Mouse (Mus musculus) intestine, embryonic 14.5 days (tissue): ENCODE measurements at regions not wholly inside any gene's neighbourhood (a gene's known extent, or its start where the extent isn't known, plus 50 kb on each side); places are given as distances from the start of the nearest gene placed in this dataset.

Experiments used
- ATAC-seq: fragments of 200-750 bp; cut with Nextera tagmentation; replicated peaks from 2 replicates; pipeline ENCODE4 v1.8.0; 2017; ENCODE audit warnings: low read depth, moderate number of reproducible peaks, moderate TSS enrichment, moderate library complexity; ENCODE audit not compliant: low FRiP score, low TSS enrichment
- DNase-seq: peaks from one replicate; pipeline ENCODE4 v3.0.0-alpha.2; 2018; ENCODE audit warnings: low spot score
- H3K27ac ChIP-seq: fragments of 300-500 bp; sonication (generic); 2 replicates; pipeline ENCODE4 v1.5.1; 2014; ENCODE audit warnings: low read depth, mild to moderate bottlenecking, control low read depth
- H3K27me3 ChIP-seq: fragments of 300-500 bp; sonication (generic); replicated peaks from 2 replicates; pipeline ENCODE4 v1.6.1; 2014; ENCODE audit warnings: low read length, control low read depth; ENCODE audit not compliant: control insufficient read depth, insufficient read depth
- H3K36me3 ChIP-seq: fragments of 300-500 bp; sonication (generic); 2 replicates; pipeline ENCODE4 v1.6.1; 2014; ENCODE audit warnings: low read length, control low read depth; ENCODE audit not compliant: control insufficient read depth, insufficient read depth
- H3K4me1 ChIP-seq: fragments of 300-500 bp; sonication (generic); replicated peaks from 2 replicates; pipeline ENCODE4 v1.6.1; 2014; ENCODE audit warnings: low read length, control low read depth, mixed read lengths; ENCODE audit not compliant: control insufficient read depth, insufficient read depth
- H3K4me2 ChIP-seq: fragments of 300-500 bp; sonication (generic); 2 replicates; pipeline ENCODE4 v1.6.1; 2014; ENCODE audit warnings: low read length
- H3K4me3 ChIP-seq: fragments of 300-500 bp; sonication (generic); 2 replicates; pipeline ENCODE4 v1.5.1; 2014; ENCODE audit warnings: low read depth, low read length, control low read depth, mixed read lengths
- H3K9ac ChIP-seq: fragments of 300-500 bp; sonication (generic); 2 replicates; pipeline ENCODE4 v1.6.1; 2014; ENCODE audit warnings: mild to moderate bottlenecking, low read length
- H3K9me3 ChIP-seq: fragments of 300-500 bp; sonication (generic); 2 replicates; pipeline ENCODE4 v1.6.1; 2016; ENCODE audit warnings: low read length, control low read depth; ENCODE audit not compliant: control insufficient read depth
- WGBS: fragments of 180-500 bp; shearing (Covaris S2); extraction: QIAGEN DNeasy Blood & Tissue Kit; methylation state at CpG from one replicate; pipeline ENCODE4 v1.1.7; 2014; 5-methylcytosine and 5-hydroxymethylcytosine counted together

DNA sequence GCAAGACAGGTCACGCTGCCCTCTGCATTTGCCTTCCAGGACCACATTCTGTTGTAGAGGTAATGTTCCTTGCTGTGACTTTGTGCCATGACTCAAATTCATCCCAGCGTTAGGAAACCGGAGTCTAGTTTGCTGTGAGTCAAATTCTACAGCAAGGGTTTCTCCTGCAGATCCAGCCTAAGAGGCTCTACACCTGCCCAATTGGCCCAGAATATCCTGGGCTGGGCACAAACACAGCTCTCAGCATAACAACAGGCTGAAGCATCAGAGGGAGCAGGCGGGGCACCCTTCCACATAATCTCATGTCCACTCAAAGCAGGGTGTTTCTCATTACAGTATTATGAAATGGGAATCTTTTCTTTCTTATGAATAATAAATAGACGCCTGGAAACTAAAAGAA is 220.2 kb upstream of the Pard3b start:
- Histone ChIP-seq H3K9ac (no peak overlapping the region), H3K36me3 (no peaks in the 10 kb centered on the region), H3K4me3 (no peak overlapping the region), H3K27ac (no peak overlapping the region), H3K4me2 (no peak overlapping the region), H3K27me3 (no peaks in the 10 kb centered on the region), H3K9me3 (no peaks in the 10 kb centered on the region), H3K4me1 (peaks cover 4% of the 10 kb centered on the region)
- DNase-seq = no peak
- ATAC-seq = no peak
- WGBS = 78% methylated on average over 5 of the region's 5 CpGs

DNA sequence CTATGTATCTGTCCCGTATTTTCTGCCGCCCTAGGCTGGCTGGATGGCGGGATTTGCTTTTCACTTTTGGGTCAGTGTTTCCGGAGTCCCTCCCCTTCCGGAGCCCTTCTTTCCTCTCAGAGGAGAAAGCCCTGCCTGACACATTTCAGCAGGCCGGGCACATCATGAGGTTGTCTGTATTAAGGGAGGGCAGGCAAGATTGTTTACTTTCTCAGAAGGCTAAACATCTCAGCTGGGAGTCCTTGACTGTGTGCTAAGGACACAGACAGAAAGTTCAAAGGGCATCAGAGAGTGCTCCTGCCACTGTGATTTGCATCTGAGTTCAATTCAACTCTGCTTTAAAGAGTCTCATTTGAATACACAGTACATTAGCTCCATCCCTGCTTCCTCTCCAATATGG is 218.8 kb upstream of the Pard3b start:
- Histone ChIP-seq H3K9me3 (no peaks in the 10 kb centered on the region), H3K4me2 (no peak overlapping the region), H3K9ac (no peak overlapping the region), H3K27ac (peak overlapping the region; percentile 18; the same call in 1 of the 2 replicates), H3K36me3 (no peaks in the 10 kb centered on the region), H3K27me3 (no peaks in the 10 kb centered on the region), H3K4me1 (peaks cover 4% of the 10 kb centered on the region), H3K4me3 (no peak overlapping the region)
- no peak for DNase-seq
- WGBS = 29% methylated on average over 6 of the region's 6 CpGs
- ATAC-seq = no peak

DNA sequence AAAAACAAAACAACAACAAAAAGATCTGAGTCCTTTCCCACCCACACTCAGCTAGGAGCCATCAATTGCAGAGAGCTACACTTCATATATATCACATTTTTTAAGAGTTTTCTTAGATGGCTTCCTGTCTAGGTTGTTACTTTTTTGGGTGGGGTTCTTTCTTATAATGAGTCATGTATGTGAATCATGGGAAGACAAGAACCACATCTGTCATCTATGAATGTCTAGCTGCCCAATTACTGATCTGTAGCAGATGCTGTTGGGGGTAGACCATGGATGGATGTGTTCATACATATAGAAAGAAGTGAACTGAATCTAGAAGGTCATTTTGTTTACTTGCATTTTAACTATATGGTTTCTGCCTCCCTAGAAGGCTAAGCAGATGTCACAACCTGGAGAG is 215.4 kb upstream of the Pard3b start:
- no peak overlapping the region for H3K9ac ChIP-seq
- DNase-seq (no peak), ATAC-seq (no peak)
- H3K4me1 ChIP-seq = peaks cover 4% of the 10 kb centered on the region; the same call in 1 of the 2 replicates
- no peaks in the 10 kb centered on the region for H3K27me3 ChIP-seq
- H3K27ac ChIP-seq = no peak overlapping the region
- H3K4me2 ChIP-seq = no peak overlapping the region
- no peaks in the 10 kb centered on the region for H3K9me3 ChIP-seq
- no peak overlapping the region for H3K4me3 ChIP-seq
- no peaks in the 10 kb centered on the region for H3K36me3 ChIP-seq

DNA sequence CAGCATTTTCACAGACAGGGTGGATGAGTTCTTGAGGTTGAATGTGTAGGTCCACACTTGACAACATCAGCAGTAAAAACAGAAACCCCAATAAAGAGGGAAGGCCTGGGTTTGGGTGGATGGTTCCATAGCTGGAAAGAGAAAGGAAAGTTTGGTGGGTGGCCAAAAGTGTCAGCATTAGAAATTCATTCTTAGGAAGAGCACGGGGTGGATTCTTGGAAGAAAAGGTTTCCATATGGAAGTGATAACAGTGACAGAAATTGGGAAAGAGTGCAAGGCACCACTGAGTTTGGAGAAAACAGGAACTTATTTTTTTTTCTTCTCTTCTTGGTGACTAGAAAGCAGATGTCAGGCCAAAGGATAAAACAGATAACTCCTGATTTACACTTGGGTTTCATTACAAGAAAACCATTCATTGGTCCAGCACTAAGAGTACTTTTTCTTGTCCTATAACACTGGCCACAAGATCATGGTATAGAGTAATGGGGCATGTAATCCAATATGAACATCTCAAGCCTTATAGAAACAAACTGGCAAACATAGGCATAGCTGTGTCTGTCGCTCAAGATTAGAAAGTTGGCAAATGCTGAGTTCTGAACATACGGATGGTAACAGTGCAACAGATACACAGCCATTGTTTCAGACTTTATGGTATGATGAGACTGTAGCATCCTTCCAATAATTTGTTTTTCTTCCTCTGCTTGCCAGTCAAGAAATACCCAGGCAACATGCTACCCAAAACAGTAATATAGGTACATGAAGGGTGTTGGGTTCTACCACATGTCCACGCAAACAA is 209.7 kb upstream of the Pard3b start:
- Histone ChIP-seq H3K4me3 (no peak overlapping the region), H3K4me1 (no peaks in the 10 kb centered on the region), H3K9me3 (no peaks in the 10 kb centered on the region), H3K27ac (no peak overlapping the region), H3K4me2 (no peak overlapping the region), H3K27me3 (no peaks in the 10 kb centered on the region), H3K9ac (no peak overlapping the region), H3K36me3 (no peaks in the 10 kb centered on the region)
- DNase-seq = no peak
- no peak for ATAC-seq
- WGBS = 89% methylated on average over 4 of the region's 4 CpGs

DNA sequence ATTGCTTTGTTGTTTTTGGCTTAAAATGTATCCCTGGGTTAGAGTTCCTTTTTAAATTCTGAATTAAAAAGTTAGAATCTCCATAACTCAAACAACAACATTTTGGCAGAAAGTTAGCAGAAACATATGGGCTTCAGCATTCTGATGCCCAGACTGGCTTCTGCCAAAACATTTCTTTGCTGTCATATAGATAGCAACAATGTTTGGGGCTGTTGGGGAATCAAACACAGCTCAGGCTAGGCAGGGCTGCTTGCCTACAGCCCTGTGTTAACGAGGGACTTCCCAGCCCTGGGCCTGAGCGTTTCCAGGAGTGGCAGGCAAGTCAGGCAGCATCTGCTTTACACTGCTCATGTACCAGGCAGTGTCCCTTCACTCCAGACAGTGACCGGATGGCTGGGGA is 201.0 kb upstream of the Pard3b start:
- Histone ChIP-seq H3K9me3 (no peaks in the 10 kb centered on the region), H3K27ac (no peak overlapping the region), H3K36me3 (no peaks in the 10 kb centered on the region), H3K4me3 (no peak overlapping the region), H3K4me1 (no peaks in the 10 kb centered on the region), H3K9ac (no peak overlapping the region), H3K27me3 (no peaks in the 10 kb centered on the region), H3K4me2 (no peak overlapping the region)
- 57% methylated on average over 3 of the region's 3 CpGs for WGBS
- ATAC-seq = no peak
- no peak for DNase-seq

DNA sequence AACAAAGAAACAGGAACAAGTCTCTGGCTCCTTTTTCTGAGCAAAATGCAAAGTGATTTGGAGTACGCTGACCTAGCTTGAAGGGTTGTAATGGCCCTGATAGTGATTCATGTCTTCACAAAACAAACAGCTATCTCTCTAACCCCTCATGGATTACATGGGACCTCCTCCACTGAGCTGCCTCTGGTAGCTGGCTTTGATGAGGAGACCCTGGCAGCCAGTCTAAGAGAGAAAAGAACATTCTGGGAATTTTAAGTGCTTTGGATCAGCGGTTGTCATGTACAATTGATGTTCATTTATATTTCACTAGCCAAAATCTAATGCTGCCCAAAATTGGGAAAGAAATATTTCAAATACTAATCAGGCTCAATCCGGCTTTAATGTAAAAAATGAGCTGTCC is 177.2 kb upstream of the Pard3b start:
- H3K4me1 ChIP-seq = no peaks in the 10 kb centered on the region
- H3K9ac ChIP-seq = no peak overlapping the region
- no peak overlapping the region for H3K4me3 ChIP-seq
- no peak for DNase-seq
- H3K27ac ChIP-seq = no peak overlapping the region
- no peak for ATAC-seq
- 51% methylated on average over 3 of the region's 3 CpGs for WGBS
- H3K9me3 ChIP-seq = no peaks in the 10 kb centered on the region
- H3K36me3 ChIP-seq = no peaks in the 10 kb centered on the region
- no peaks in the 10 kb centered on the region for H3K27me3 ChIP-seq
- no peak overlapping the region for H3K4me2 ChIP-seq

DNA sequence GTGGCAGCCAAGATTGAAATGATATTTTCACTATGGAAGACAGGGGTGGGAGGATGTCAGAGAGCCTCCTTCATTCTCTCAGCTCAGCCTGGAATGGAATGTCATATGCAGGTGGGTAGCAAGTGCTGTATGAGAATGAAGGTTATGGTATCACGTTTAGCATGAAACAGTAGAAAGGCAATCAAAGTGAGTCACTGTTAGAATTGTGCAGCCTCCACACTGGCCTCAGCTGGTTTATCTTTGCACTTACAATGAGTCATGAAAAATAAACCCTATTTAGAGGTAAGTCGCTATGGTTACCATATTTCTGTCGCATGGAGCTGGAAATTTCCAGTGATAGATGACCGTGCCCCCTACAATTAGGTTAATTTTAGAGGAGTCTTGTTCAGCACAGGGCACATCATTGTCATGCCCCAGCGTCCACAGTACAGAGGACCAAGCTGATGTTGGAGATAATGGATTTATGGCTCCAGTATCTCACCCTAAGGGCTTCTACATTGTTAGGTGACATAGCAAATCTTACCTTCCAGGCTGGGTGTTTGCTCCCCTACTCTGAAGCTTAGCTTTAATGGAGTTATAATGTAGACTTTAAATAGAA is 167.9 kb upstream of the Pard3b start:
- WGBS = 67% methylated on average over 5 of the region's 5 CpGs
- no peaks in the 10 kb centered on the region for H3K9me3 ChIP-seq

DNA sequence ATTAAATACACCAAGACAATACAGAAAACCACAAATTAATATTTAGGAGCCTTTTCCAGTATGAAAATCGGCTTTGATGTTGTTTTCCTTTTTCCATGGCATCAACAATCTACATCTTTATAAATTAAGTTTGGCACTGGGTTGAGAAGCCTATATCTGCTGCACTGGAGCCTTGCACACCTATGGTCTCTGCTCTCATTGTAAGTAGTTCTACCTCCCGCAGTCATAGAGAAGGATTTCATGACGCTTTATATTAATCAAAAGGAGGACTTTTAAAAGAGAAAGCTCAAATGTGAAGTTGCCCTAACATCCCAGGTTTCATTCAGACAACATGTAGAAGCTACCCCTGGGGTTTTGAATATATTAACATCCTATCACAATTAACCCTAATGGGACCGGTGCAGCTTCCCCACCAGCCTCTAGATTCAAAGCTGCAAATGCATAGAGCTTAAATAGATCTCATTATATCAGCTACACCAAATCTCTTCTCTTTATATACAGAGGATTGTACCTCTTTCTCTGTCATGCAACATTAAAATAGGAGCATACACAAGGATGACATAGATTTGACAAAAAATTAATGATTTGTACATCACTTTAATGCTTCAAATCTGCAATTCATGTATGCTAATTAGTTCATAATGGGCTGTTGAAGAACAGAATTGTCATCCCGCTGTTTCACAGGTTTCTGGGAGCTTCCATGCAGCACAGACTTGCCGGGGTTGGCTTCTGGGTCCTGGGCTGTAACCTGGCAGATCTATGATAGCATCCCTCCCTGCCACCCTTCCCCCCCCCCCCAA is 166.6 kb upstream of the Pard3b start:
- Histone ChIP-seq H3K9me3 (no peaks in the 10 kb centered on the region), H3K36me3 (no peaks in the 10 kb centered on the region), H3K4me3 (no peak overlapping the region), H3K27ac (no peak overlapping the region), H3K27me3 (no peaks in the 10 kb centered on the region), H3K4me1 (no peaks in the 10 kb centered on the region), H3K9ac (no peak overlapping the region), H3K4me2 (no peak overlapping the region)
- ATAC-seq = no peak
- 85% methylated on average over 6 of the region's 6 CpGs for WGBS
- no peak for DNase-seq

More for the DNA sequence above, 167.9 kb upstream of the Pard3b start:
- DNase-seq = no peak
- no peak overlapping the region for H3K4me2 ChIP-seq
- H3K27me3 ChIP-seq = no peaks in the 10 kb centered on the region
- no peak overlapping the region for H3K27ac ChIP-seq
- H3K4me1 ChIP-seq = no peaks in the 10 kb centered on the region
- no peak overlapping the region for H3K9ac ChIP-seq
- peak; percentile 70 for ATAC-seq
- H3K4me3 ChIP-seq = no peak overlapping the region
- H3K36me3 ChIP-seq = no peaks in the 10 kb centered on the region
